Mouse (Mus musculus): ENCODE data around the gene Trmu.
"Not testable (repeated sequence)": the region's sequence is repeated elsewhere in the genome, so short reads cannot be mapped to it uniquely, and the experiment has no call there.

Trmu gene

GRCm38 (mm10) chr15:85878848-85879497 is at the start of gene Trmu:
TSS of gene Trmu (plus strand) at chr15:85879312.
- DNase-seq, result peak; percentile 93 to 95

- no peak for DNase-seq
These were observed 49.6 kb upstream of the Trmu start for GRCm38 (mm10) chr15:85829470-85829869.

GRCm38 (mm10) chr15:85831954-85832590 is 47.0 kb upstream of the Trmu start, which contains the start of gene Ttc38:
TSS of gene Ttc38 (plus strand) at chr15:85832306.
- DNase-seq, result peak; percentile 88 to 92

GRCm38 (mm10) chr15:85832599-85832998 is 46.5 kb upstream of the Trmu start:
- peak in 1 of 2 experiments; percentile 11 for DNase-seq

- DNase-seq, result peak; percentile 11 to 33
These were observed 43.8 kb upstream of the Trmu start for GRCm38 (mm10) chr15:85835335-85835734.

GRCm38 (mm10) chr15:85836887-85837286 is 42.2 kb upstream of the Trmu start:
- DNase-seq, result no peak

GRCm38 (mm10) chr15:85840983-85841382 is 38.1 kb upstream of the Trmu start:
- peak; percentile 56 to 68 for DNase-seq

- DNase-seq, result no peak
These were observed 37.2 kb upstream of the Trmu start for GRCm38 (mm10) chr15:85841796-85842360.

GRCm38 (mm10) chr15:85845071-85845470 is 34.0 kb upstream of the Trmu start:
- DNase-seq, result peak; percentile 51 to 58

- DNase-seq, result peak; percentile 55 to 67
These were observed 27.3 kb upstream of the Trmu start for GRCm38 (mm10) chr15:85851656-85852392.

- peak in 1 of 2 experiments; percentile 41 for DNase-seq
These were observed 20.1 kb upstream of the Trmu start for GRCm38 (mm10) chr15:85858980-85859489.

GRCm38 (mm10) chr15:85859490-85860031 is 19.6 kb upstream of the Trmu start, which contains the start of gene Gtse1:
TSS of gene Gtse1 (plus strand) at chr15:85859745.
- DNase-seq, result peak; percentile 94 to 96

GRCm38 (mm10) chr15:85865913-85866312 is 13.2 kb upstream of the Trmu start:
- DNase-seq, result not testable (repeated sequence)

- DNase-seq, result peak; percentile 85 to 92
These were observed 11.4 kb upstream of the Trmu start for GRCm38 (mm10) chr15:85867696-85868095.

GRCm38 (mm10) chr15:85877336-85877735 is 1.8 kb upstream of the Trmu start:
- DNase-seq, result no peak

- peak; percentile 53 to 68 for DNase-seq
These were observed 385 bp downstream of the Trmu start for GRCm38 (mm10) chr15:85879498-85879895.

- no peak for DNase-seq
These were observed 6.5 kb downstream of the Trmu start for GRCm38 (mm10) chr15:85885606-85886005.

GRCm38 (mm10) chr15:85889235-85889634 is 10.1 kb downstream of the Trmu start:
- no peak for DNase-seq

- DNase-seq, result peak; percentile 73 to 79
These were observed 12.9 kb downstream of the Trmu start for GRCm38 (mm10) chr15:85891971-85892370.

GRCm38 (mm10) chr15:85892498-85893118 is 13.5 kb downstream of the Trmu start:
- DNase-seq, result peak; percentile 53 to 54

- no peak for DNase-seq
These were observed 14.8 kb downstream of the Trmu start for GRCm38 (mm10) chr15:85893871-85894270.

GRCm38 (mm10) chr15:85896284-85896683 is 17.2 kb downstream of the Trmu start:
- DNase-seq, result peak; percentile 95 to 98
